Mouse (Mus musculus) limb, embryonic 11.5 days (tissue): Measurements from ENCODE around the gene Frmd4a. TPM values are rescaled to one million over a fixed set of nuclear protein-coding genes. Genes with fewer than 3 reads are reported as not detected.

ENCODE experiments used
- ATAC-seq: fragments of 200-750 bp; cut with Nextera tagmentation; 2 replicates; pipeline ENCODE4 v1.8.0; 2017; ENCODE audit warnings: low read depth; ENCODE audit not compliant: insufficient number of reproducible peaks, low FRiP score, low TSS enrichment
- DNase-seq: peaks from one replicate; pipeline ENCODE4 v3.0.0-alpha.2; 2015; ENCODE audit warnings: low spot score
- H3K27ac ChIP-seq: fragments of 300-500 bp; sonication (generic); replicated peaks from 2 replicates; pipeline ENCODE4 v1.5.1; 2014; ENCODE audit warnings: low read depth, mild to moderate bottlenecking, low read length
- H3K27me3 ChIP-seq: fragments of 300-500 bp; sonication (generic); 2 replicates; pipeline ENCODE4 v1.6.1; 2014; ENCODE audit warnings: mild to moderate bottlenecking, low read length, mixed read lengths; ENCODE audit not compliant: control insufficient read depth, insufficient read depth
- H3K36me3 ChIP-seq: fragments of 300-500 bp; sonication (generic); 2 replicates; pipeline ENCODE4 v1.6.1; 2014; ENCODE audit warnings: mild to moderate bottlenecking, low read length, moderate library complexity, mixed read lengths; ENCODE audit not compliant: control insufficient read depth, insufficient read depth
- H3K4me1 ChIP-seq: fragments of 300-500 bp; sonication (generic); 2 replicates; pipeline ENCODE4 v1.6.1; 2014; ENCODE audit warnings: low read length, mixed read lengths; ENCODE audit not compliant: control insufficient read depth, insufficient read depth
- H3K4me2 ChIP-seq: fragments of 300-500 bp; sonication (generic); 2 replicates; pipeline ENCODE4 v1.6.1; 2014; ENCODE audit warnings: low read depth, mild to moderate bottlenecking, moderate library complexity; ENCODE audit not compliant: severe bottlenecking
- H3K4me3 ChIP-seq: fragments of 300-500 bp; sonication (generic); 2 replicates; pipeline ENCODE4 v1.5.1; 2014; ENCODE audit warnings: low read depth, low read length
- H3K9ac ChIP-seq: fragments of 300-500 bp; sonication (generic); 2 replicates; pipeline ENCODE4 v1.6.1; 2014; ENCODE audit warnings: mild to moderate bottlenecking, low read length
- H3K9me3 ChIP-seq: fragments of 300-500 bp; sonication (generic); 2 replicates; pipeline ENCODE4 v1.6.1; 2016; ENCODE audit warnings: low read length; ENCODE audit not compliant: control insufficient read depth
- WGBS: fragments of 180-500 bp; shearing (Covaris S2); extraction: QIAGEN DNeasy Blood & Tissue Kit; methylation state at CpG from one replicate; pipeline ENCODE4 v1.1.7; 2014; 5-methylcytosine and 5-hydroxymethylcytosine counted together
- polyA plus RNA-seq: library from polyadenylated mRNA; unstranded; fragments of >200 nt; fragmentation: Nextera tagmentation; extraction: Ambion mirVana; gene quantifications from 2 replicates; pipeline ENCODE4 v1.2.1, GENCODE M21; 2014

Gene Frmd4a
- polyA plus RNA-seq, 1 experiment from 2014 or later = 65.3 TPM

- no peak for DNase-seq
- ATAC-seq = no peak
- no peaks in the 10 kb centered on the region for H3K27me3 ChIP-seq
- H3K9ac ChIP-seq = no peak overlapping the region
- H3K36me3 ChIP-seq = no peaks in the 10 kb centered on the region
- no peak overlapping the region for H3K27ac ChIP-seq
- no peaks in the 10 kb centered on the region for H3K9me3 ChIP-seq
- 91% methylated on average over 6 of the region's 6 CpGs for WGBS
- H3K4me1 ChIP-seq = no peaks in the 10 kb centered on the region
- H3K4me3 ChIP-seq = no peak overlapping the region
- H3K4me2 ChIP-seq = no peak overlapping the region
Observed at GRCm38 (mm10) chr2:4380435-4380834, 362.9 kb downstream of the Frmd4a start.

GRCm38 (mm10) chr2:4380926-4381325 is 363.4 kb downstream of the Frmd4a start:
- DNase-seq (no peak), ATAC-seq (no peak)
- Histone ChIP-seq H3K4me3 (no peak overlapping the region), H3K9ac (no peak overlapping the region), H3K9me3 (no peaks in the 10 kb centered on the region), H3K27me3 (no peaks in the 10 kb centered on the region), H3K4me1 (no peaks in the 10 kb centered on the region), H3K4me2 (no peak overlapping the region), H3K36me3 (no peaks in the 10 kb centered on the region), H3K27ac (no peak overlapping the region)
- 88% methylated on average over 5 of the region's 5 CpGs for WGBS

GRCm38 (mm10) chr2:4386468-4386867 is 369.0 kb downstream of the Frmd4a start:
- Histone ChIP-seq H3K4me2 (no peak overlapping the region), H3K4me1 (peaks cover 3% of the 10 kb centered on the region; the same call in 1 of the 2 replicates), H3K27me3 (no peaks in the 10 kb centered on the region), H3K9me3 (no peaks in the 10 kb centered on the region), H3K9ac (no peak overlapping the region), H3K27ac (no peak overlapping the region), H3K36me3 (no peaks in the 10 kb centered on the region), H3K4me3 (no peak overlapping the region)
- 34% methylated on average over 6 of the region's 6 CpGs for WGBS
- ATAC-seq = no peak
- DNase-seq = no peak

GRCm38 (mm10) chr2:4389330-4389729 is 371.8 kb downstream of the Frmd4a start:
- DNase-seq = no peak

GRCm38 (mm10) chr2:4391091-4391490 is 373.6 kb downstream of the Frmd4a start:
- H3K4me1 ChIP-seq = peaks cover 3% of the 10 kb centered on the region; the same call in 1 of the 2 replicates
- no peak overlapping the region for H3K4me3 ChIP-seq
- no peak for ATAC-seq
- no peak for DNase-seq
- H3K9ac ChIP-seq = no peak overlapping the region
- H3K9me3 ChIP-seq = no peaks in the 10 kb centered on the region
- no peaks in the 10 kb centered on the region for H3K27me3 ChIP-seq
- no peak overlapping the region for H3K4me2 ChIP-seq
- H3K36me3 ChIP-seq = no peaks in the 10 kb centered on the region
- H3K27ac ChIP-seq = no peak overlapping the region
- WGBS = 89% methylated on average over 4 of the region's 4 CpGs

More at GRCm38 (mm10) chr2:4389330-4389729, 371.8 kb downstream of the Frmd4a start:
- Histone ChIP-seq H3K4me1 (peaks cover 3% of the 10 kb centered on the region; the same call in 1 of the 2 replicates), H3K27me3 (no peaks in the 10 kb centered on the region), H3K4me2 (no peak overlapping the region), H3K9me3 (no peaks in the 10 kb centered on the region), H3K27ac (no peak overlapping the region), H3K36me3 (no peaks in the 10 kb centered on the region), H3K4me3 (no peak overlapping the region), H3K9ac (no peak overlapping the region)
- 38% methylated on average over 6 of the region's 6 CpGs for WGBS
- ATAC-seq = no peak

GRCm38 (mm10) chr2:4391678-4392085 is 374.2 kb downstream of the Frmd4a start:
- no peak for ATAC-seq
- no peak overlapping the region for H3K4me2 ChIP-seq
- no peak for DNase-seq
- no peaks in the 10 kb centered on the region for H3K36me3 ChIP-seq
- H3K4me3 ChIP-seq = no peak overlapping the region
- H3K9ac ChIP-seq = no peak overlapping the region
- no peaks in the 10 kb centered on the region for H3K9me3 ChIP-seq
- no peak overlapping the region for H3K27ac ChIP-seq
- 42% methylated on average over 7 of the region's 7 CpGs for WGBS
- peaks cover 3% of the 10 kb centered on the region; the same call in 1 of the 2 replicates for H3K4me1 ChIP-seq
- no peaks in the 10 kb centered on the region for H3K27me3 ChIP-seq

GRCm38 (mm10) chr2:4393046-4393445 is 375.5 kb downstream of the Frmd4a start:
- WGBS = 90% methylated on average over 4 of the region's 4 CpGs
- no peaks in the 10 kb centered on the region for H3K36me3 ChIP-seq
- no peaks in the 10 kb centered on the region for H3K27me3 ChIP-seq
- H3K9me3 ChIP-seq = no peaks in the 10 kb centered on the region
- H3K4me1 ChIP-seq = peaks cover 3% of the 10 kb centered on the region; the same call in 1 of the 2 replicates
- H3K4me2 ChIP-seq = no peak overlapping the region
- no peak for DNase-seq
- ATAC-seq = no peak
- no peak overlapping the region for H3K9ac ChIP-seq
- H3K4me3 ChIP-seq = no peak overlapping the region
- H3K27ac ChIP-seq = no peak overlapping the region

GRCm38 (mm10) chr2:4394641-4395040 is 377.1 kb downstream of the Frmd4a start:
- H3K4me1 ChIP-seq = peaks cover 5% of the 10 kb centered on the region; the same call in 1 of the 2 replicates
- no peak overlapping the region for H3K4me2 ChIP-seq
- no peaks in the 10 kb centered on the region for H3K36me3 ChIP-seq
- ATAC-seq (no peak), DNase-seq (no peak)
- no peak overlapping the region for H3K9ac ChIP-seq
- no peak overlapping the region for H3K27ac ChIP-seq
- no peak overlapping the region for H3K4me3 ChIP-seq
- no peaks in the 10 kb centered on the region for H3K9me3 ChIP-seq
- no peaks in the 10 kb centered on the region for H3K27me3 ChIP-seq
- WGBS = 85% methylated on average over 7 of the region's 7 CpGs

- Histone ChIP-seq H3K4me3 (no peak overlapping the region), H3K9me3 (no peaks in the 10 kb centered on the region), H3K27ac (0 out of 2 replicates have a peak overlapping the region, but pooled peaks have one; percentile 36), H3K4me1 (peaks cover 29% of the 10 kb centered on the region), H3K27me3 (no peaks in the 10 kb centered on the region), H3K9ac (no peak overlapping the region), H3K36me3 (no peaks in the 10 kb centered on the region), H3K4me2 (no peak overlapping the region)
- DNase-seq (no peak), ATAC-seq (no peak)
- WGBS = 54% methylated on average over 1 of the region's 1 CpGs
Observed at GRCm38 (mm10) chr2:4399721-4400120, 382.2 kb downstream of the Frmd4a start.
